In the genomic region with DNA sequence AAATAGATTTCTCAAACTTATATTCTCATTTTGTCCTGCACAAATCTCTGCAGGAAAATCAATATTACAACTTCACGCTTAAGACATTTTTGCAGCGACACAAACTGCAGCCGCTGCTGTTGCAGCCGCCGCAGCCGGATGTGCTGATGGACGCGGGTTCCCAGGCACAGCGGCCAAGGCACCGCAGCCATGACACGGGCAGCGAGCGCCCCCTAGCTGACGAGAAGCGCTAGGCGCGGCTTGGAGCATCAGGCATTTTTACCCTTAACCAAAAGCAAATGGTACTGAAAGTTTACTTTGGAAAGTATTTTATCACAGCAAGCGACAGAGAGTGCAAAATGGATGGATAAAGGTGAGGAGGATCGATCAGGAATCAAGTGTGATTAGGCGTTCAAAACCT, we compare ENCODE assay signal across 8 mouse cellular contexts. TPM values are rescaled to one million over a fixed set of nuclear protein-coding genes. Genes with fewer than 3 reads are reported as not detected.
DNase-seq lines count a peak whose midpoint lies in the region; ATAC-seq lines count a peak whose summit lies in the region.

No protein-coding gene starts in this region.

- peaks cover 3% of the 10 kb centered on the region; the same call in 1 of the 2 replicates for H3K4me1 ChIP-seq in hindbrain, embryonic 16.5 days (ENCODE audit: control insufficient read depth, insufficient read depth, low read depth, low read length)

- H3K4me2 ChIP-seq in hindbrain, embryonic 16.5 days (ENCODE audit: low read length), result peak overlapping the region; percentile 98

- ATAC-seq in hindbrain, embryonic 16.5 days, result no peak
- ATAC-seq in megakaryocyte, adult 5-6 weeks (ENCODE audit: poor library complexity, severe bottlenecking), result peak; percentile 67

- no peaks in the 10 kb centered on the region for H3K27me3 ChIP-seq in hindbrain, embryonic 16.5 days (replicated peaks; ENCODE audit: control insufficient read depth, insufficient read depth, low read length)

- no peaks in the 10 kb centered on the region for H3K9me3 ChIP-seq in hindbrain, embryonic 16.5 days (ENCODE audit: control insufficient read depth, low read length)

- peak; percentile 86 for DNase-seq in NIH3T3 (ENCODE audit: low read depth)
- DNase-seq in cerebellum, adult 9-10 months, result peak; percentile 60
- peak; percentile 68 to 93 for DNase-seq in frontal cortex, adult 2 months (ENCODE audit: extremely low spot score in 1 of 2, low spot score in 1 of 2)
- peak; percentile 84 to 87 for DNase-seq in layer of hippocampus, postnatal 36 days
- DNase-seq in right cerebral cortex, postnatal 14 days, result peak; percentile 87
- peak; percentile 45 for DNase-seq in urinary bladder, postnatal 10 days (ENCODE audit: low spot score)

- peak overlapping the region; percentile 26 for H3K4me3 ChIP-seq in hindbrain, embryonic 16.5 days (ENCODE audit: low read length)

- 2% methylated on average over 20 of the region's 20 CpGs for WGBS in hindbrain, embryonic 16.5 days

- H3K9ac ChIP-seq in hindbrain, embryonic 16.5 days (ENCODE audit: low read depth, low read length), result peak overlapping the region; percentile 20; the same call in 1 of the 2 replicates

- no peaks in the 10 kb centered on the region for H3K36me3 ChIP-seq in hindbrain, embryonic 16.5 days (ENCODE audit: control insufficient read depth, insufficient read depth, low read length)

- no peak overlapping the region for H3K27ac ChIP-seq in hindbrain, embryonic 16.5 days (ENCODE audit: low read depth, low read length)

RNA-seq across cellular contexts. Expression of gene Bcl11b, which starts 4.7 kb away (rescaled TPM):
- 38.0 and 43.9 TPM in 2 replicates for polyA plus RNA-seq in frontal cortex, adult 2 months (2012; rRNA removed)
- polyA plus RNA-seq in hindbrain, embryonic 16.5 days (2015; fragmentation: Nextera tagmentation; extraction: Ambion mirVana), result 12.0 and 16.7 TPM in 2 replicates
- total RNA-seq in layer of hippocampus, postnatal 36 days (2021), result 100 to 1,000 TPM; 134 to 137 TPM
- 0.38 and 0.39 TPM in 2 replicates for total RNA-seq in megakaryocyte, adult 5-6 weeks (2015)
- total RNA-seq in megakaryocyte, adult 5-6 weeks (2017), result 0.28 and 0.33 TPM in 2 replicates

Comparison
In these comparisons a context has a peak if more than half of its experiments do, and no peak if none do; other contexts are left out.
1. RNA of gene Bcl11b, which starts 4.7 kb away (total RNA-seq): 134 to 137 TPM in layer of hippocampus, postnatal 36 days; 0.28 to 0.39 TPM in megakaryocyte, adult 5-6 weeks; every median in the first group is over 10 times any median in the second.
2. Peak in every context shown above with its lines, with median percentiles within 50 percentile points of each other: DNase-seq.